Mouse (Mus musculus) heart, embryonic 16.5 days (tissue): ENCODE measurements at regions not wholly inside any gene's neighbourhood (a gene's known extent, or its start where the extent isn't known, plus 50 kb on each side); places are given as distances from the start of the nearest gene placed in this dataset.
"Not testable (repeated sequence)": the region's sequence is repeated elsewhere in the genome, so short reads cannot be mapped to it uniquely, and the experiment has no call there.

ENCODE experiments used
- ATAC-seq: fragments of 200-750 bp; cut with Nextera tagmentation; replicated peaks from 2 replicates; pipeline ENCODE4 v1.8.0; 2017; ENCODE audit warnings: moderate number of reproducible peaks; ENCODE audit not compliant: insufficient read depth, low FRiP score; ENCODE audit errors: extremely low read depth
- H3K27ac ChIP-seq: fragments of 300-500 bp; sonication (generic); 2 replicates; pipeline ENCODE4 v1.5.1; 2014; ENCODE audit warnings: mild to moderate bottlenecking, low read length, control low read depth, moderate library complexity
- H3K27me3 ChIP-seq: fragments of 300-500 bp; sonication (generic); 2 replicates; pipeline ENCODE4 v1.6.1; 2014; ENCODE audit warnings: low read length, mixed read lengths; ENCODE audit not compliant: control insufficient read depth, insufficient read depth
- H3K36me3 ChIP-seq: fragments of 300-500 bp; sonication (generic); 2 replicates; pipeline ENCODE4 v1.6.1; 2014; ENCODE audit not compliant: control insufficient read depth, insufficient read depth
- H3K4me1 ChIP-seq: fragments of 300-500 bp; sonication (generic); 2 replicates; pipeline ENCODE4 v1.6.1; 2014; ENCODE audit warnings: low read length, mixed read lengths; ENCODE audit not compliant: control insufficient read depth, insufficient read depth
- H3K4me2 ChIP-seq: fragments of 300-500 bp; sonication (generic); 2 replicates; pipeline ENCODE4 v1.6.1; 2014; ENCODE audit warnings: low read depth, mild to moderate bottlenecking, control low read depth, low read length
- H3K4me3 ChIP-seq: fragments of 300-500 bp; sonication (generic); 2 replicates; pipeline ENCODE4 v1.5.1; 2014; ENCODE audit warnings: mild to moderate bottlenecking, control low read depth, low read length
- H3K9ac ChIP-seq: fragments of 300-500 bp; sonication (generic); 2 replicates; pipeline ENCODE4 v1.6.1; 2014; ENCODE audit warnings: low read length, control low read depth
- H3K9me3 ChIP-seq: fragments of 300-500 bp; sonication (generic); replicated peaks from 2 replicates; pipeline ENCODE4 v1.6.1; 2016; ENCODE audit warnings: low read length; ENCODE audit not compliant: control insufficient read depth
- WGBS: fragments of 180-500 bp; shearing (Covaris S2); extraction: QIAGEN DNeasy Blood & Tissue Kit; methylation state at CpG from one replicate; pipeline ENCODE4 v1.1.7; 2014; 5-methylcytosine and 5-hydroxymethylcytosine counted together

DNA sequence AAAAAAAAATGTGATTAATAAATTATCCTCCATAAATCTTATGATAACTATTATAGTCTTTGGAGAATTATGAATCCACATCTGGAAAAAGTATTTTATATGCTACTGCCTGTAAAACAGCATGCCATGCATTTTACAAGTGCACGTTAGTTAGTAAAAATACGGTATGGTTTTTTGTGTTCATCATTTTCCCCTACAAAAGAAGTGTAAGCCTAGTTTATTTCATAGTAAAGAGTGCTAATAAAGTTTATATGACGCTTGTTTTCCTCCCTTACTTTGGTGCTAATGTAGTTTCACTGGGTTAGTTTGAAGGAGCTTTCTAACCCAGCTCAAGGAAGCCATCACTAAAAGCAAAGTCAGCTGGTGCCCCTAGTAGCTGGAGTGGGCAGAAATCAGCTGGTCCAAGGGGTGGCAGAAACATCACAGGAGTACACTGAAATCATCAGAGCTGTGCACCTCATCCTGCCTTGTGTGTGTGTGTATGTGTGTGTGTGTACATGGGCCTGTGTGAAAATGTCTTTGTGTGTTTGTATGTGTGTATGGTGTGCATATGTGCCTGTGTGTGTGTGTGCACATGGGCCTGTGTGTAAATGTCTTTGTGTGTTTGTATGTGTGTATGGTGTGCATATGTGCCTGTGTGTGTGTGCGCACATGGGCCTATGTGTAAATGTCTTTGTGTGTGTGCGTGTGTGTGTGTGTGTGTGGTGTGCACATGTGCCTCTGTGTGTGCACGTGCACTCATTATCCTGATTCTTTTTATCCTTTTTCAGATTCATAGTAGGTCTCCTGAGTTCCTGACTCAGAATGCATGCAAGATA, 181.6 kb downstream of the Osr1 start:
- no peak overlapping the region for H3K4me2 ChIP-seq
- ATAC-seq, result no peak
- no peaks in the 10 kb centered on the region for H3K27me3 ChIP-seq
- no peaks in the 10 kb centered on the region for H3K9me3 ChIP-seq
- H3K36me3 ChIP-seq, result no peaks in the 10 kb centered on the region
- no peak overlapping the region for H3K27ac ChIP-seq
- no peaks in the 10 kb centered on the region for H3K4me1 ChIP-seq
- no peak overlapping the region for H3K4me3 ChIP-seq
- 85% methylated on average over 6 of the region's 6 CpGs for WGBS
- H3K9ac ChIP-seq, result no peak overlapping the region

DNA sequence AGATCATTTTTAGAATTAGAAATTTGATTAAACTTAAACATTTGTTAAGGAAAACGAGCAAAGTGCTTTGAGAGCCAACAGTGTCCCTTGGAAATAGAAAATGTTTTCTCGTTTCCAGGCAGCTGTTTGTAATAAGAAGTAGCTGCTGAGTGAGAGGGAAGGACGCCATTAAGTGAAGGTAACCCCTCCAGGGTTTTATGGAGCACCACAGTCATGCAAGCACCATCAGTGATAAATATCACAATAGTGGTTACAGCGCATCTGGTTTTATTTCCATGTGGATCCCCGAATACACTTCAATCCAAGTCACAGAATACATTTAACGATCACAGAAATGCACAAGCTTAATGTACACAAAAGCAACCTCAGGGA, 182.1 kb downstream of the Osr1 start:
- no peak overlapping the region for H3K27ac ChIP-seq
- H3K36me3 ChIP-seq, result no peaks in the 10 kb centered on the region
- H3K9ac ChIP-seq, result no peak overlapping the region
- no peak overlapping the region for H3K4me2 ChIP-seq
- H3K9me3 ChIP-seq, result no peaks in the 10 kb centered on the region
- no peaks in the 10 kb centered on the region for H3K4me1 ChIP-seq
- no peaks in the 10 kb centered on the region for H3K27me3 ChIP-seq
- no peak for ATAC-seq
- no peak overlapping the region for H3K4me3 ChIP-seq
- WGBS, result 68% methylated on average over 6 of the region's 6 CpGs

GRCm38 (mm10) chr12:9756411-9756810, 186.5 kb downstream of the Osr1 start:
- Histone ChIP-seq H3K4me3 (no peak overlapping the region), H3K9ac (no peak overlapping the region), H3K36me3 (no peaks in the 10 kb centered on the region), H3K27ac (no peak overlapping the region), H3K27me3 (no peaks in the 10 kb centered on the region), H3K4me1 (no peaks in the 10 kb centered on the region), H3K4me2 (no peak overlapping the region), H3K9me3 (no peaks in the 10 kb centered on the region)
- ATAC-seq, result no peak
- WGBS, result 57% methylated on average over 1 of the region's 1 CpGs

DNA sequence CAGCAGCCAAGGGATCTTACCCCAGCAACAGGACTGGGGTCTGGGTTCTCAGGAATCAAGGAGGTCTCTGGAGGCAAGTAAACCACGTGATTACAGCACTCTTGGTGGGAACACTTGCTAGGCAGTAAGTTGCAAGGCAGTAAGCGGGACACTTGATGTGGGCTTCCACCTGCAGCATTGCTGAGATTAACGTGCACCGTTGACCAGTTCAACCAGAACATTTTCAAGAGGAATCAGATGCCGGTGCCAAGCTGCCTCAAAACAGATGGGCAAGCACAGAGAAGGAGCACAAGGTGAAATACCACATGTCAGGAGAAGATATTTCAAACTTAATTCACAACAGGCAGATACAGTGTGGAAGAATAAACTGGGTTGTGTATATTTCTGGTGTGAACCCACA, 190.9 kb downstream of the Osr1 start:
- Histone ChIP-seq H3K27ac (no peak overlapping the region), H3K9ac (no peak overlapping the region), H3K27me3 (no peaks in the 10 kb centered on the region), H3K4me1 (no peaks in the 10 kb centered on the region), H3K36me3 (no peaks in the 10 kb centered on the region), H3K4me3 (no peak overlapping the region), H3K9me3 (no peaks in the 10 kb centered on the region), H3K4me2 (no peak overlapping the region)
- WGBS, result 40% methylated on average over 5 of the region's 5 CpGs
- no peak for ATAC-seq

GRCm38 (mm10) chr12:9762291-9762811, 192.4 kb downstream of the Osr1 start:
- not testable (repeated sequence) for ATAC-seq, H3K4me2 ChIP-seq, H3K9me3 ChIP-seq, H3K9ac ChIP-seq, H3K36me3 ChIP-seq, H3K4me1 ChIP-seq, H3K27ac ChIP-seq, H3K4me3 ChIP-seq, H3K27me3 ChIP-seq
- 55% methylated on average over 2 of the region's 2 CpGs for WGBS

GRCm38 (mm10) chr12:9762842-9763241, 192.9 kb downstream of the Osr1 start:
- no peaks in the 10 kb centered on the region for H3K9me3 ChIP-seq
- no peaks in the 10 kb centered on the region for H3K27me3 ChIP-seq
- H3K4me2 ChIP-seq, result no peak overlapping the region
- no peak overlapping the region for H3K9ac ChIP-seq
- H3K27ac ChIP-seq, result no peak overlapping the region
- no peaks in the 10 kb centered on the region for H3K4me1 ChIP-seq
- no peak overlapping the region for H3K4me3 ChIP-seq
- WGBS, result 85% methylated on average over 2 of the region's 2 CpGs
- no peak for ATAC-seq
- no peaks in the 10 kb centered on the region for H3K36me3 ChIP-seq

DNA sequence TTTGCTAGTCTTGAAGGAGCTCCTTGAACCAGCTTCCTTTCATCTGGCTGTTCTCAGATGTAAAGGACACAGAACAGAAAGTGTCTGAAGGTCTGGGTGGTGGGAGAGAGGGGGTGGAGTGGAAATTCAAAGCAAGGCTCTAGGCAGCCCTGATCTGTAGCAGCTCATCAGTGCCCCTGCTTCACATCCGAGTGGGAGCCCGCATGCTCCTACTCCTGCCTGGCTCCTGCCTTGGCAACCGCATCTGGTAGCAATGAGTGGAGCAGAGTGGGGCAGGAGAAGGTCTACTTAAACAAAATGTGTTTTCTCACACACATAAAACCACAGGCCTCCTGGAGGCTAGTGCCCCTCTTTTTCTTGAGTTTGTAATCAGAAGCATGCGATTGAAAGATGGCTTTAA, 201.0 kb downstream of the Osr1 start:
- Histone ChIP-seq H3K9me3 (no peaks in the 10 kb centered on the region), H3K4me2 (no peak overlapping the region), H3K9ac (no peak overlapping the region), H3K4me1 (no peaks in the 10 kb centered on the region), H3K27me3 (no peaks in the 10 kb centered on the region), H3K36me3 (no peaks in the 10 kb centered on the region), H3K27ac (no peak overlapping the region), H3K4me3 (no peak overlapping the region)
- 69% methylated on average over 4 of the region's 4 CpGs for WGBS
- no peak for ATAC-seq

DNA sequence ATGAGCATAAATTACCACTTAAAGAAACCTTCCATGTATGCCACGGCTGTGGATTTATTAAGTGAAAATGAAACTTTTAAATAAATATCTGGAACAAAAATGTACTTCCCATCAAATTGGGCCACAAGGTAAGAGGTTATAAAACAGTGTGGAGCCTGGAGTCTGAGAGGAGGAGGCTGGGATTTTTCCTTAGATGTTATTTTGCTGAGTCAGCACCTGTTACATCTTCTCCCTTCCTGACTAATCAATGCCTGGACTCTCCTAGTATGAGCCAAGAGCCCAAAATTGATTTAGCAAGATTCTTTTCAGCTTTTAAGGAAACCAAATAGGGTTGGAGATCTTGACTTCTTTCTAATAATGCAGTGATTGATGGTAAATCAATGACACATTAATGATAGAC, 203.0 kb downstream of the Osr1 start:
- ATAC-seq, result no peak
- Histone ChIP-seq H3K27ac (no peak overlapping the region), H3K4me3 (no peak overlapping the region), H3K27me3 (no peaks in the 10 kb centered on the region), H3K36me3 (no peaks in the 10 kb centered on the region), H3K9me3 (no peaks in the 10 kb centered on the region), H3K9ac (no peak overlapping the region), H3K4me2 (no peak overlapping the region), H3K4me1 (no peaks in the 10 kb centered on the region)
- WGBS, result 82% methylated on average over 1 of the region's 1 CpGs

DNA sequence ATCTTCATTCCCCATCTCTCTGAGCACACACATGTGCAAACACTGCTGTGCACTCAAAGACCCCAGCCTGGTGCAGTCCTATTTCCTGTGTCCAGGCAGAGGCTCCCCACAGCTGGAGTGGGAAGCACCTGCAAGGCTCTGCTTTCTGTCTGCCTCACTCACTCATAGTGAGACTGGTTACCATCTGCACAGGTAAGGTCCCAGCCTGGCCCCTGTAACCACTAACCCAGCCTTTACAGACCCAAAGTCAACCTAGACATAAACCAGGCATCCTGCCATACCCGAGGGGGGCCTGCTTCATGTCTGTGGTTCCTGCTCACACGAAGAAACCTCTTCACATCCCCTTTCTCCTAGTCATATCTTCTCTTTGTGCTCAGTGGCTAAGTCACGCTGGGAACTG, 232.4 kb downstream of the Osr1 start:
- ATAC-seq, result no peak
- no peak overlapping the region for H3K9ac ChIP-seq

More for the DNA sequence above, 232.4 kb downstream of the Osr1 start:
- H3K27me3 ChIP-seq, result no peaks in the 10 kb centered on the region
- H3K4me3 ChIP-seq, result no peak overlapping the region
- H3K4me2 ChIP-seq, result no peak overlapping the region
- H3K9me3 ChIP-seq, result no peaks in the 10 kb centered on the region
- 28% methylated on average over 3 of the region's 3 CpGs for WGBS
- no peak overlapping the region for H3K27ac ChIP-seq
- H3K36me3 ChIP-seq, result no peaks in the 10 kb centered on the region
- H3K4me1 ChIP-seq, result no peaks in the 10 kb centered on the region
